Mouse (Mus musculus): ENCODE data around the gene Coa3. TPM values are rescaled to one million over a fixed set of nuclear protein-coding genes. Genes with fewer than 3 reads are reported as not detected.

Coa3 gene
- polyA plus RNA-seq, 1 experiment = 194 TPM

DNA sequence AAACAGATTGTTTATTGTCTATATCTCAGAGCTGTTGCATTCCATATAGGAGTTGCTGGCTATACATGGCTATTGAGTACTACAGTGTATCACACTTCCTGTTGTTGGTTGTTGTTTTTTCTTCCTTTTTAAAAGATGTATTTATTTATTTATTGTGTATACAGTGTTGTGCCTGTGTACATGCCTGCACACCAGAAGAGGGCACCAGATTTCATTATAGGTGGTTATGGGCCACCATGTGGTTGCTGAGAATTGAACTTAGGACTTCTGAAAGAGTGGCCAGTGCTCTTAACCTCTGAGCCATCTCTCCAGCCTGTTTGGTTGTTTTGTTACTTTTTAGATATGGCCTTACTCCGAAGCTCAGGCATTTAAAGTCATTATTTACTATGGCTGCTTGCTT lies 35.7 kb upstream of the Coa3 start:
- TF ChIP-seq POLR2A (IDR thresholded peaks at IDR 0.05; ENCODE audit: borderline replicate concordance, extremely low read depth, low read depth, low read length) (no peak), CTCF (IDR thresholded peaks at IDR 0.05; ENCODE audit: insufficient read depth, low read length) (no peak)
- Histone ChIP-seq H3K4me1 (ENCODE audit: control insufficient read depth, insufficient read depth, low read length) (peaks cover 5% of the 10 kb centered on the region), H3K4me3 (replicated peaks; ENCODE audit: extremely low read depth, low read depth, low read length) (no peak overlapping the region)
- no peak for DNase-seq
- 86% methylated on average over 1 of the region's 1 CpGs for WGBS

DNA sequence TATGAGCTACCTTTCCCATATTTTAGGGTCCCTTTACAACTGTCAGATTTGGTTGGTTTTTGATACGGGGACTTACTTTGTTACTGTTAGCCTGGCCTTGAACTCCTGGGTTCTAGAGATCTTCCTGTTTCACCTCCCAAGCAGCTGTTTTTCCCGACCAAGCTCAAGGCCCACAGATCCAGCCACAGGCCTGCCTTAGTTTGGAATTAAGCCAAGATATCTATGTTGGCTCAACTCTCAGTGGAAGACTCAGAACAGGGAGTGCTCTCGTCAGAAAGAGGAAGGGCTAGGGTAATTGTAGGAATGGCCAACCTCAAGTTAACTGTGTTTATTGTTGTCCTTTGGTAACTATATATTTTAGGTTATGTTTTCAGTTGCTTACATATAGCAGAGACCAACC lies 33.2 kb upstream of the Coa3 start:
- 33% methylated on average over 3 of the region's 3 CpGs for WGBS

DNA sequence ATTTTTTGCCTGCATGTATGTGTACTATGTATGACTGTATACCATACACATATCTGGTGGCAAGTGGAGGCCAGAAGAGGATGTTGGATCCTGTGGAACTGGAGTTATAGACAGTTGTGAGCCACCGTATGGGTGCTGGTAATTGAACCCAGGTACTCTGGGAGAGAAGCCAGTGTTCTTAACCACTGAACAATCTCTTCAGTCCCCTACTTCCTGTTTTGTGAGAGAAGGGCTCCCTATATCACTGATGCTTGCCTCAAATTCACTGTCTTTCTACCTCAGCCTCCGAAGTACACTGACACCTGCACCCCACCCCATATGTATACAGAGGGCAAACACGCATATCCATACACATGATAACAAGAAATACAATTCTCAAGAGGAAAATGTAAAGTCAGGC lies 32.2 kb upstream of the Coa3 start:
- no peaks in the 10 kb centered on the region for H3K4me1 ChIP-seq (ENCODE audit: control insufficient read depth, insufficient read depth, low read length)
- no peak overlapping the region for H3K4me3 ChIP-seq (replicated peaks; ENCODE audit: extremely low read depth, low read depth, low read length)
- DNase-seq = no peak
- 81% methylated on average over 3 of the region's 3 CpGs for WGBS
- TF ChIP-seq POLR2A (IDR thresholded peaks at IDR 0.05; ENCODE audit: borderline replicate concordance, extremely low read depth, low read depth, low read length) = no peak
- no peak for TF ChIP-seq CTCF (IDR thresholded peaks at IDR 0.05; ENCODE audit: insufficient read depth, low read length)

More for the DNA sequence above, 33.2 kb upstream of the Coa3 start:
- TF ChIP-seq CTCF (IDR thresholded peaks at IDR 0.05; ENCODE audit: insufficient read depth, low read length) (no peak), POLR2A (IDR thresholded peaks at IDR 0.05; ENCODE audit: borderline replicate concordance, extremely low read depth, low read depth, low read length) (no peak)
- Histone ChIP-seq H3K4me3 (replicated peaks; ENCODE audit: extremely low read depth, low read depth, low read length) (no peak overlapping the region), H3K4me1 (ENCODE audit: control insufficient read depth, insufficient read depth, low read length) (peaks cover 5% of the 10 kb centered on the region)
- no peak for DNase-seq

GRCm38 (mm10) chr11:101307744-101308143 lies 28.8 kb upstream of the Coa3 start:
- no peak for TF ChIP-seq CTCF (IDR thresholded peaks at IDR 0.05; ENCODE audit: insufficient read depth, low read length)
- no peak for TF ChIP-seq POLR2A (IDR thresholded peaks at IDR 0.05; ENCODE audit: borderline replicate concordance, extremely low read depth, low read depth, low read length)
- WGBS = 23% methylated on average over 5 of the region's 5 CpGs
- H3K4me3 ChIP-seq (replicated peaks; ENCODE audit: extremely low read depth, low read depth, low read length) = no peak overlapping the region
- no peaks in the 10 kb centered on the region for H3K4me1 ChIP-seq (ENCODE audit: control insufficient read depth, insufficient read depth, low read length)
- DNase-seq = no peak

GRCm38 (mm10) chr11:101302004-101302798 lies 23.3 kb upstream of the Coa3 start, which contains the start of gene Becn1:
Gene Becn1, minus strand, starts transcription at chr11:101302286.
- H3K4me1 ChIP-seq (ENCODE audit: control insufficient read depth, insufficient read depth, low read length) = peaks cover 5% of the 10 kb centered on the region
- DNase-seq = peak; percentile 98
- peak; percentile 82 for TF ChIP-seq CTCF (IDR thresholded peaks at IDR 0.05; ENCODE audit: insufficient read depth, low read length)
- peak; percentile 65; the same call in 1 of the 2 replicates for TF ChIP-seq POLR2A (IDR thresholded peaks at IDR 0.05; ENCODE audit: borderline replicate concordance, extremely low read depth, low read depth, low read length)
- peak within 1 kb of the TSS; percentile 87 for H3K4me3 ChIP-seq (replicated peaks; ENCODE audit: extremely low read depth, low read depth, low read length)
- WGBS = 5% methylated on average over 39 of the region's 39 CpGs

DNA sequence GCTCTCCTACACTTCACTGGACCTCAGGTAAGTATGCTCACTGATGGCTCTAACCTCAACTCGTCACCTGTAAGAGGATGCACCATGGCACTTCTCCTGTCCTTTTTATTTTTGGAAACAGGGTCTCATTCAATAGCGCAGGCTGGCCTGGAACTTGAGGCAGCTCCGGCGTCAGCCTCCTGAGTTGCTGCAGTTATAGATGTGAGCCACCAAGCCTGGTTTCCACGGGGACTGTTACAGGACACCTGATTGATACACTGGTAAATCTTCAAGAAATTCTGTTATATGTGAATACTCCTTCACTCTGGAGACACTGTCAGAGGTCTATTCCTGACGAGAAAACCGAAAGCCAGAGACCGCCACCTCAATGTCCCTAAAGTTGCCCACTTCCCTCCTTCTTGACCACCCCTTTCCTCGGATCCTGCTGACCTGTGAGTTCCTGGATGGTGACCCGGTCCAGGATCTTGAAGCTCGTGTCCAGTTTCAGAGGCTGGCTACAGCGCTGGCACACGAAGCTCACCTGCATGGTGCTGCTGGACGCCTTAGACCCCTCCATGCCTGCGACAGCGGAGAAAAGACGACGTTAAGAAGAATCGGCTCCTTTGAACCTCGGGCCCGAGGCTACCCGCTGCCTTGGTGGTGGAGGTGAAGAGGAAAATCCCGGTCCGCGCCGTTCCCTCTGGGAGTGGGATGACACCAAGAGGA lies 22.5 kb upstream of the Coa3 start:
- H3K4me1 ChIP-seq (ENCODE audit: control insufficient read depth, insufficient read depth, low read length) = peaks cover 5% of the 10 kb centered on the region
- H3K4me3 ChIP-seq (replicated peaks; ENCODE audit: extremely low read depth, low read depth, low read length) = peak overlapping the region; percentile 87
- no peak for TF ChIP-seq POLR2A (IDR thresholded peaks at IDR 0.05; ENCODE audit: borderline replicate concordance, extremely low read depth, low read depth, low read length)
- no peak for TF ChIP-seq CTCF (IDR thresholded peaks at IDR 0.05; ENCODE audit: insufficient read depth, low read length)
- no peak for DNase-seq
- 8% methylated on average over 26 of the region's 26 CpGs for WGBS

DNA sequence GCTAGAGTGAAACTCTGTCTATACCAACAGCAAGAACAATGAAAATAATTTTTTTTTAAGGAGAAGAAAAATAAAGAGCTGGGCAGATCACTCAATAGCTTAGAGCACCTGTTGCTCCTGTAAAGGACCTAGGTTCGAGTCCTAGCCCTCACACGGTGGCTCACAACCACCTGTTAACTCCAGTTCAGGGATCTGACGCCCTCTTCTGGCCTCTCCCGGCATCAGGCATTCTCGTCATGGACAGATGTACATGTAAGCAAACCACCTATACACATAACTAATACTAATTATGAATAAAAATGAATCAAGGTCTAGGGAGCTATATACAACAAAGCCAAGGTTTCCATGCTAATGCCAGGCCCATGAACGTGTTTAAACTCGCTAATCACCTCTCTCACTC lies 22.0 kb upstream of the Coa3 start:
- TF ChIP-seq POLR2A (IDR thresholded peaks at IDR 0.05; ENCODE audit: borderline replicate concordance, extremely low read depth, low read depth, low read length) (no peak), CTCF (IDR thresholded peaks at IDR 0.05; ENCODE audit: insufficient read depth, low read length) (no peak)
- peak overlapping the region; percentile 25 for H3K4me3 ChIP-seq (replicated peaks; ENCODE audit: extremely low read depth, low read depth, low read length)
- WGBS = 62% methylated on average over 7 of the region's 7 CpGs
- DNase-seq = no peak
- peaks cover 5% of the 10 kb centered on the region for H3K4me1 ChIP-seq (ENCODE audit: control insufficient read depth, insufficient read depth, low read length)

- 96% methylated on average over 8 of the region's 8 CpGs for WGBS
- no peak overlapping the region for H3K4me3 ChIP-seq (replicated peaks; ENCODE audit: extremely low read depth, low read depth, low read length)
- H3K4me1 ChIP-seq (ENCODE audit: control insufficient read depth, insufficient read depth, low read length) = no peaks in the 10 kb centered on the region
- no peak for DNase-seq
- no peak for TF ChIP-seq CTCF (IDR thresholded peaks at IDR 0.05; ENCODE audit: insufficient read depth, low read length)
- no peak for TF ChIP-seq POLR2A (IDR thresholded peaks at IDR 0.05; ENCODE audit: borderline replicate concordance, extremely low read depth, low read depth, low read length)
Measured at GRCm38 (mm10) chr11:101295191-101295590, 16.3 kb upstream of the Coa3 start.

- 93% methylated on average over 8 of the region's 8 CpGs for WGBS
- no peak overlapping the region for H3K4me3 ChIP-seq (replicated peaks; ENCODE audit: extremely low read depth, low read depth, low read length)
- no peak for DNase-seq
- H3K4me1 ChIP-seq (ENCODE audit: control insufficient read depth, insufficient read depth, low read length) = no peaks in the 10 kb centered on the region
- TF ChIP-seq POLR2A (IDR thresholded peaks at IDR 0.05; ENCODE audit: borderline replicate concordance, extremely low read depth, low read depth, low read length) = no peak
- TF ChIP-seq CTCF (IDR thresholded peaks at IDR 0.05; ENCODE audit: insufficient read depth, low read length) = no peak
Measured at GRCm38 (mm10) chr11:101291231-101291630, 12.3 kb upstream of the Coa3 start.
